ENCODE assay signal across 29 mouse cellular contexts in the genomic region with DNA sequence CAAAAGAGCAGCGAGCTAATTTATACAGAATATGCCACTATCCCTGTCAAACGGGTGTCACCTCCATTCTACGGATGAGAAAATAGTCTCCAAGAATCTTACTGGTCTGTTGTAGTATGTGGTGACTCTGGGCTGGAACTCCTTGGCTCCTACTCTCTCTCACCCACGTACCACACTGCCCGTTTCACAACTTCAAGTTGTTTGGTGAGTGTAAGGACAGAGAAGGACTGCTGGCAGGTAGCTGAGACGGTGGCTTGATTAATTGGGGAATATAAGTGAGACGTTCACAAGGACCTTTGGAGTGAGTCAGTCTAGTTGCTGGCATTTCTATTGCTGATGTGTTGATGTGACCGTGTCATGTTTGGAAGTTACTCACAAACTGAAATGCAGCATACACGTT. TPM values are rescaled to one million over a fixed set of nuclear protein-coding genes. Genes with fewer than 3 reads are reported as not detected.
A peak's percentile ranks its signal among the peaks of the same experiment; 100 is the strongest.
DNase-seq lines count a peak whose midpoint lies in the region; ATAC-seq and TF ChIP-seq lines count a peak whose summit lies in the region.
"Had no signal": no experiment of that assay in that cellular context is flagged by ENCODE, and none has a peak within 500 bp of the region (broad histone marks: within the 10 kb centered on the region; RNA-seq: fewer than 3 reads in every experiment).

No protein-coding gene starts in this region.

- no peaks in the 10 kb centered on the region for H3K27me3 ChIP-seq in hindbrain, postnatal 0 days (ENCODE audit: insufficient read depth, low read length)
- H3K27me3 ChIP-seq in hindbrain, embryonic 11.5 days (ENCODE audit: control insufficient read depth, insufficient read depth, low read length) = no peaks in the 10 kb centered on the region
- H3K27me3 ChIP-seq in lung, postnatal 0 days (replicated peaks; ENCODE audit: insufficient read depth, low read length) = no peaks in the 10 kb centered on the region
- H3K27me3 ChIP-seq in neural tube, embryonic 13.5 days = no peaks in the 10 kb centered on the region
- H3K27me3 ChIP-seq: embryonic facial prominence, embryonic 12.5 days; forebrain, embryonic 12.5 days; hindbrain, embryonic 12.5 days; midbrain, embryonic 12.5 days had no signal

- TF ChIP-seq CTCF in hindbrain, postnatal 0 days (IDR thresholded peaks at IDR 0.05; ENCODE audit: low read depth) = no peak
- no peak for TF ChIP-seq CTCF in lung, postnatal 0 days (IDR thresholded peaks at IDR 0.05)
- no peak for TF ChIP-seq CTCF in lung, adult 2 months (IDR thresholded peaks at IDR 0.05; ENCODE audit: insufficient read depth, low read length)

- no peak for TF ChIP-seq POLR2A in lung, adult 2 months (IDR thresholded peaks at IDR 0.05; ENCODE audit: borderline replicate concordance, extremely low read depth, low read depth, low read length)

- H3K4me1 ChIP-seq in hindbrain, postnatal 0 days (ENCODE audit: insufficient read depth, low read length) = peaks cover 9% of the 10 kb centered on the region
- no peaks in the 10 kb centered on the region for H3K4me1 ChIP-seq in hindbrain, embryonic 11.5 days (replicated peaks; ENCODE audit: control insufficient read depth, insufficient read depth, low read length)
- no peaks in the 10 kb centered on the region; the same call in 1 of the 2 replicates for H3K4me1 ChIP-seq in lung, postnatal 0 days (ENCODE audit: insufficient read depth, low read depth, low read length)
- no peaks in the 10 kb centered on the region for H3K4me1 ChIP-seq in lung, adult 2 months (ENCODE audit: control insufficient read depth, insufficient read depth, low read length)
- peaks cover 53% of the 10 kb centered on the region for H3K4me1 ChIP-seq in neural tube, embryonic 13.5 days (replicated peaks)

- WGBS in hindbrain, postnatal 0 days = 88% methylated on average over 9 of the region's 9 CpGs
- WGBS in hindbrain, embryonic 11.5 days = 95% methylated on average over 9 of the region's 9 CpGs
- WGBS in lung, postnatal 0 days = 70% methylated on average over 9 of the region's 9 CpGs
- 76% methylated on average over 9 of the region's 9 CpGs for WGBS in lung, adult 2 months
- 91% methylated on average over 9 of the region's 9 CpGs for WGBS in neural tube, embryonic 13.5 days

- 0 out of 2 replicates have a peak overlapping the region, but pooled peaks have one; percentile 61 for H3K4me2 ChIP-seq in hindbrain, postnatal 0 days (ENCODE audit: low read depth, low read length)
- no peak overlapping the region for H3K4me2 ChIP-seq in hindbrain, embryonic 11.5 days (replicated peaks; ENCODE audit: low read depth, low read length)
- H3K4me2 ChIP-seq in lung, postnatal 0 days (replicated peaks; ENCODE audit: low read depth, low read length) = 0 out of 2 replicates have a peak overlapping the region, but pooled peaks have one; percentile 11
- H3K4me2 ChIP-seq in neural tube, embryonic 13.5 days = peak overlapping the region; percentile 77
- H3K4me2 ChIP-seq: forebrain, embryonic 12.5 days; heart, embryonic 15.5 days; hindbrain, embryonic 12.5 days; midbrain, embryonic 12.5 days had no signal

- no peak overlapping the region for H3K9ac ChIP-seq in hindbrain, postnatal 0 days (replicated peaks; ENCODE audit: low read length)
- no peak overlapping the region for H3K9ac ChIP-seq in hindbrain, embryonic 11.5 days (ENCODE audit: low read depth, low read length)
- H3K9ac ChIP-seq in lung, postnatal 0 days (replicated peaks; ENCODE audit: low read depth) = no peak overlapping the region
- no peak overlapping the region for H3K9ac ChIP-seq in neural tube, embryonic 13.5 days
- H3K9ac ChIP-seq: embryonic facial prominence, embryonic 12.5 days; forebrain, embryonic 12.5 days; forebrain, postnatal 0 days; heart, embryonic 15.5 days; hindbrain, embryonic 12.5 days; midbrain, embryonic 12.5 days had no signal

- no peak for ATAC-seq in hindbrain, postnatal 0 days
- no peak for ATAC-seq in hindbrain, embryonic 11.5 days (ENCODE audit: low FRiP score)
- no peak for ATAC-seq in lung, postnatal 0 days
- no peak for ATAC-seq in neural tube, embryonic 13.5 days (ENCODE audit: low read depth)
- ATAC-seq: CD4-positive, CD25-positive, alpha-beta regulatory T cell, adult 4 months; forebrain, postnatal 0 days; inflammation-experienced regulatory T-cells, adult 6 months had no signal

- H3K4me3 ChIP-seq in hindbrain, postnatal 0 days (ENCODE audit: low read length) = no peak overlapping the region
- no peak overlapping the region for H3K4me3 ChIP-seq in hindbrain, embryonic 11.5 days (ENCODE audit: low read depth, low read length)
- H3K4me3 ChIP-seq in lung, postnatal 0 days (ENCODE audit: low read depth, low read length) = no peak overlapping the region
- no peak overlapping the region for H3K4me3 ChIP-seq in lung, adult 2 months (replicated peaks; ENCODE audit: extremely low read depth, low read depth, low read length)
- no peak overlapping the region for H3K4me3 ChIP-seq in neural tube, embryonic 13.5 days
- H3K4me3 ChIP-seq: embryonic facial prominence, embryonic 12.5 days; forebrain, embryonic 12.5 days; heart, embryonic 10.5 days; heart, embryonic 15.5 days; hindbrain, embryonic 12.5 days; midbrain, embryonic 12.5 days had no signal

- no peak for TF ChIP-seq EP300 in lung, postnatal 0 days (IDR thresholded peaks at IDR 0.05)

- intact Hi-C loops in left cerebral cortex, postnatal 36 days (cut with DNase I) = loop anchor here (10.0 kb wide), 1 partner anchor 435 kb away; no protein-coding TSS in a partner anchor

- no peaks in the 10 kb centered on the region for H3K36me3 ChIP-seq in hindbrain, postnatal 0 days (ENCODE audit: insufficient read depth, low read length)
- no peaks in the 10 kb centered on the region for H3K36me3 ChIP-seq in hindbrain, embryonic 11.5 days (ENCODE audit: control insufficient read depth, insufficient read depth, low read length)
- no peaks in the 10 kb centered on the region for H3K36me3 ChIP-seq in lung, postnatal 0 days (ENCODE audit: insufficient read depth, low read length)
- H3K36me3 ChIP-seq in neural tube, embryonic 13.5 days = peaks cover 32% of the 10 kb centered on the region
- H3K36me3 ChIP-seq: embryonic facial prominence, embryonic 12.5 days; heart, embryonic 10.5 days; heart, embryonic 15.5 days; midbrain, embryonic 12.5 days had no signal

- H3K9me3 ChIP-seq in hindbrain, postnatal 0 days (ENCODE audit: low read length) = no peaks in the 10 kb centered on the region
- H3K9me3 ChIP-seq in hindbrain, embryonic 11.5 days (ENCODE audit: control insufficient read depth, low read length) = no peaks in the 10 kb centered on the region
- H3K9me3 ChIP-seq in lung, postnatal 0 days (ENCODE audit: low read length) = no peaks in the 10 kb centered on the region
- no peaks in the 10 kb centered on the region for H3K9me3 ChIP-seq in neural tube, embryonic 13.5 days
- H3K9me3 ChIP-seq: embryonic facial prominence, embryonic 12.5 days; forebrain, embryonic 12.5 days; heart, embryonic 10.5 days; heart, embryonic 15.5 days; hindbrain, embryonic 12.5 days; midbrain, embryonic 12.5 days had no signal

- no peak overlapping the region for H3K27ac ChIP-seq in hindbrain, postnatal 0 days
- H3K27ac ChIP-seq in hindbrain, embryonic 11.5 days (ENCODE audit: low read depth, low read length) = no peak overlapping the region
- H3K27ac ChIP-seq in lung, postnatal 0 days (ENCODE audit: low read length) = no peak overlapping the region
- H3K27ac ChIP-seq in neural tube, embryonic 13.5 days (replicated peaks) = no peak overlapping the region
- H3K27ac ChIP-seq: embryonic facial prominence, embryonic 12.5 days; forebrain, embryonic 12.5 days; heart, embryonic 10.5 days; heart, embryonic 15.5 days; hindbrain, embryonic 12.5 days; kidney, postnatal 0 days; midbrain, embryonic 12.5 days had no signal

- DNase-seq in hindbrain, postnatal 0 days (ENCODE audit: low spot score) = no peak
- no peak for DNase-seq in hindbrain, embryonic 11.5 days (ENCODE audit: low spot score)
- no peak for DNase-seq in lung, postnatal 0 days (ENCODE audit: low spot score)
- DNase-seq in lung, adult 2 months = no peak
- peak; percentile 71 for DNase-seq in fat pad, adult 2 months (ENCODE audit: extremely low read depth, low read depth, low spot score)
- no peak for DNase-seq in left cerebral cortex, postnatal 36 days (ENCODE audit: low spot score in 2 of 2)
- DNase-seq: adrenal gland, postnatal 14 days; cerebellum, adult 11 months; cerebellum, adult 9-10 months; embryo, embryonic 11 days; forebrain, postnatal 0 days; gastrocnemius, postnatal 10 days; heart, adult 11 months; kidney, adult 11 months; kidney, postnatal 4 days; left cerebral cortex, postnatal 4 days; lung, postnatal 14 days; right cerebral cortex, postnatal 25 days; thymus, postnatal 14 days had no signal

RNA-seq across cellular contexts. Expression of a gene that starts 3.3 kb away (rescaled TPM):
- total RNA-seq in hindbrain, postnatal 0 days (2014; rRNA removed) = 115 and 122 TPM in 2 replicates
- polyA plus RNA-seq in hindbrain, postnatal 0 days (2015; fragmentation: Nextera tagmentation; extraction: Ambion mirVana) = 71.6 and 76.8 TPM in 2 replicates
- polyA plus RNA-seq in hindbrain, embryonic 11.5 days (2014; fragmentation: Nextera tagmentation; extraction: Ambion mirVana) = 29.5 and 32.4 TPM in 2 replicates
- polyA plus RNA-seq in lung, postnatal 0 days (2015; fragmentation: Nextera tagmentation; extraction: Ambion mirVana) = 27.6 and 40.2 TPM in 2 replicates
- 29.5 and 29.7 TPM in 2 replicates for polyA plus RNA-seq in lung, adult 2 months (2012; rRNA removed)
- polyA plus RNA-seq in neural tube, embryonic 13.5 days (2015; fragmentation: Nextera tagmentation; extraction: Ambion mirVana) = 75.1 and 81.2 TPM in 2 replicates
- 10 to 100 TPM; 76.9 to 79.8 TPM for total RNA-seq in left cerebral cortex, postnatal 36 days (2021)
